Mouse (Mus musculus) midbrain, embryonic 15.5 days (tissue): ENCODE data around the gene Igsf21. TPM values are rescaled to one million over a fixed set of nuclear protein-coding genes. Genes with fewer than 3 reads are reported as not detected.

Experiments used
- ATAC-seq: fragments of 200-750 bp; cut with Nextera tagmentation; replicated peaks from 2 replicates; pipeline ENCODE4 v1.8.0; 2017; ENCODE audit warnings: moderate TSS enrichment
- H3K27ac ChIP-seq: fragments of 300-500 bp; sonication (generic); 2 replicates; pipeline ENCODE4 v1.5.1; 2015; ENCODE audit warnings: mild to moderate bottlenecking, inconsistent platforms
- H3K27me3 ChIP-seq: fragments of 300-500 bp; sonication (generic); replicated peaks from 2 replicates; pipeline ENCODE4 v1.6.1; 2015; ENCODE audit warnings: inconsistent platforms
- H3K36me3 ChIP-seq: fragments of 300-500 bp; sonication (generic); replicated peaks from 2 replicates; pipeline ENCODE4 v1.6.1; 2015; ENCODE audit warnings: inconsistent platforms
- H3K4me1 ChIP-seq: fragments of 300-500 bp; sonication (generic); 2 replicates; pipeline ENCODE4 v1.6.1; 2015; ENCODE audit warnings: inconsistent platforms
- H3K4me2 ChIP-seq: fragments of 300-500 bp; sonication (generic); 2 replicates; pipeline ENCODE4 v1.6.1; 2015; ENCODE audit warnings: inconsistent platforms, mild to moderate bottlenecking, moderate library complexity
- H3K4me3 ChIP-seq: fragments of 300-500 bp; sonication (generic); 2 replicates; pipeline ENCODE4 v1.5.1; 2015; ENCODE audit warnings: mild to moderate bottlenecking, inconsistent platforms
- H3K9ac ChIP-seq: fragments of 300-500 bp; sonication (generic); 2 replicates; pipeline ENCODE4 v1.6.1; 2015; ENCODE audit warnings: mild to moderate bottlenecking, inconsistent platforms
- H3K9me3 ChIP-seq: fragments of 300-500 bp; sonication (generic); 2 replicates; pipeline ENCODE4 v1.6.1; 2016; ENCODE audit warnings: inconsistent platforms
- WGBS: fragments of 180-500 bp; shearing (Covaris S2); methylation state at CpG from one replicate; pipeline ENCODE4 v1.1.7; 2015; ENCODE audit warnings: mixed read lengths; 5-methylcytosine and 5-hydroxymethylcytosine counted together
- polyA plus RNA-seq: library from polyadenylated mRNA; unstranded; fragments of >200 nt; fragmentation: Nextera tagmentation; extraction: Ambion mirVana; gene quantifications from 2 replicates; pipeline ENCODE4 v1.2.1, GENCODE M21; 2015

The Igsf21 gene
- polyA plus RNA-seq, 1 experiment from 2014 or later, result 96.3 TPM

- H3K36me3 ChIP-seq, result no peaks in the 10 kb centered on the region
- no peak overlapping the region for H3K27ac ChIP-seq
- no peak for ATAC-seq
- H3K4me3 ChIP-seq, result no peak overlapping the region
- H3K4me2 ChIP-seq, result no peak overlapping the region
- no peaks in the 10 kb centered on the region for H3K9me3 ChIP-seq
- no peaks in the 10 kb centered on the region for H3K27me3 ChIP-seq
- H3K9ac ChIP-seq, result no peak overlapping the region
- 61% methylated on average over 13 of the region's 13 CpGs for WGBS
- peaks cover 15% of the 10 kb centered on the region for H3K4me1 ChIP-seq
Observed at GRCm38 (mm10) chr4:140173746-140174399, 72.7 kb downstream of the Igsf21 start.

- WGBS, result 45% methylated on average over 12 of the region's 12 CpGs
- no peak for ATAC-seq
- no peaks in the 10 kb centered on the region for H3K9me3 ChIP-seq
- H3K4me2 ChIP-seq, result no peak overlapping the region
- no peak overlapping the region for H3K27ac ChIP-seq
- H3K4me1 ChIP-seq, result peaks cover 14% of the 10 kb centered on the region
- no peak overlapping the region for H3K4me3 ChIP-seq
- H3K36me3 ChIP-seq, result no peaks in the 10 kb centered on the region
- H3K9ac ChIP-seq, result no peak overlapping the region
- no peaks in the 10 kb centered on the region for H3K27me3 ChIP-seq
Observed at GRCm38 (mm10) chr4:140173084-140173483, 73.5 kb downstream of the Igsf21 start.

- Histone ChIP-seq H3K36me3 (no peaks in the 10 kb centered on the region), H3K27me3 (no peaks in the 10 kb centered on the region), H3K4me3 (no peak overlapping the region), H3K9me3 (no peaks in the 10 kb centered on the region), H3K9ac (no peak overlapping the region), H3K27ac (no peak overlapping the region), H3K4me1 (peaks cover 14% of the 10 kb centered on the region), H3K4me2 (no peak overlapping the region)
- 63% methylated on average over 1 of the region's 1 CpGs for WGBS
- no peak for ATAC-seq
Observed at GRCm38 (mm10) chr4:140171917-140172316, 74.7 kb downstream of the Igsf21 start.

- Histone ChIP-seq H3K4me3 (no peak overlapping the region), H3K9ac (no peak overlapping the region), H3K4me1 (peaks cover 14% of the 10 kb centered on the region), H3K27me3 (no peaks in the 10 kb centered on the region), H3K9me3 (no peaks in the 10 kb centered on the region), H3K27ac (no peak overlapping the region), H3K4me2 (no peak overlapping the region), H3K36me3 (no peaks in the 10 kb centered on the region)
- ATAC-seq, result no peak
Observed at GRCm38 (mm10) chr4:140171189-140171588, 75.4 kb downstream of the Igsf21 start.

- Histone ChIP-seq H3K36me3 (no peaks in the 10 kb centered on the region), H3K4me1 (no peaks in the 10 kb centered on the region), H3K9me3 (no peaks in the 10 kb centered on the region), H3K4me2 (no peak overlapping the region), H3K27me3 (no peaks in the 10 kb centered on the region), H3K4me3 (no peak overlapping the region), H3K9ac (no peak overlapping the region), H3K27ac (no peak overlapping the region)
- WGBS, result 82% methylated on average over 7 of the region's 7 CpGs
- no peak for ATAC-seq
Observed at GRCm38 (mm10) chr4:140165851-140166250, 80.7 kb downstream of the Igsf21 start.

- no peaks in the 10 kb centered on the region for H3K27me3 ChIP-seq
- H3K4me1 ChIP-seq, result no peaks in the 10 kb centered on the region
- no peak overlapping the region for H3K9ac ChIP-seq
- no peaks in the 10 kb centered on the region for H3K36me3 ChIP-seq
- H3K4me3 ChIP-seq, result no peak overlapping the region
- WGBS, result 74% methylated on average over 9 of the region's 9 CpGs
- no peak overlapping the region for H3K27ac ChIP-seq
- ATAC-seq, result no peak
- no peak overlapping the region for H3K4me2 ChIP-seq
- H3K9me3 ChIP-seq, result no peaks in the 10 kb centered on the region
Observed at GRCm38 (mm10) chr4:140164662-140165061, 81.9 kb downstream of the Igsf21 start.

GRCm38 (mm10) chr4:140159617-140160016 lies 87.0 kb downstream of the Igsf21 start:
- no peaks in the 10 kb centered on the region for H3K36me3 ChIP-seq
- no peaks in the 10 kb centered on the region for H3K9me3 ChIP-seq
- 43% methylated on average over 3 of the region's 3 CpGs for WGBS
- ATAC-seq, result no peak
- peaks cover 11% of the 10 kb centered on the region for H3K4me1 ChIP-seq
- no peak overlapping the region for H3K4me2 ChIP-seq
- no peak overlapping the region for H3K27ac ChIP-seq
- no peak overlapping the region for H3K9ac ChIP-seq
- no peaks in the 10 kb centered on the region for H3K27me3 ChIP-seq
- H3K4me3 ChIP-seq, result no peak overlapping the region

- H3K36me3 ChIP-seq, result no peaks in the 10 kb centered on the region
- H3K9ac ChIP-seq, result no peak overlapping the region
- peaks cover 16% of the 10 kb centered on the region for H3K4me1 ChIP-seq
- no peak overlapping the region for H3K4me2 ChIP-seq
- no peak overlapping the region for H3K4me3 ChIP-seq
- no peaks in the 10 kb centered on the region for H3K9me3 ChIP-seq
- WGBS, result 31% methylated on average over 5 of the region's 5 CpGs
- no peaks in the 10 kb centered on the region for H3K27me3 ChIP-seq
- peak overlapping the region; percentile 70 for H3K27ac ChIP-seq
- peak; percentile 59 for ATAC-seq
Observed at GRCm38 (mm10) chr4:140154899-140155463, 91.6 kb downstream of the Igsf21 start.

- Histone ChIP-seq H3K36me3 (no peaks in the 10 kb centered on the region), H3K4me3 (no peak overlapping the region), H3K27me3 (no peaks in the 10 kb centered on the region), H3K9me3 (no peaks in the 10 kb centered on the region), H3K9ac (no peak overlapping the region), H3K4me1 (peaks cover 16% of the 10 kb centered on the region), H3K4me2 (no peak overlapping the region), H3K27ac (peak overlapping the region; percentile 70)
- ATAC-seq, result peak; percentile 81
- 19% methylated on average over 5 of the region's 5 CpGs for WGBS
Observed at GRCm38 (mm10) chr4:140154484-140154883, 92.1 kb downstream of the Igsf21 start.

- ATAC-seq, result no peak; the same call in 1 of the 2 replicates
Observed at GRCm38 (mm10) chr4:140153711-140154114, 92.9 kb downstream of the Igsf21 start.

GRCm38 (mm10) chr4:140153101-140153500 lies 93.5 kb downstream of the Igsf21 start:
- Histone ChIP-seq H3K4me3 (no peak overlapping the region), H3K9me3 (no peaks in the 10 kb centered on the region), H3K9ac (no peak overlapping the region), H3K27me3 (no peaks in the 10 kb centered on the region), H3K4me2 (no peak overlapping the region), H3K27ac (0 out of 2 replicates have a peak overlapping the region, but pooled peaks have one; percentile 70), H3K36me3 (no peaks in the 10 kb centered on the region), H3K4me1 (peaks cover 18% of the 10 kb centered on the region)
- ATAC-seq, result no peak
- WGBS, result 38% methylated on average over 7 of the region's 7 CpGs

More at GRCm38 (mm10) chr4:140153711-140154114, 92.9 kb downstream of the Igsf21 start:
- H3K4me1 ChIP-seq, result peaks cover 16% of the 10 kb centered on the region
- no peaks in the 10 kb centered on the region for H3K9me3 ChIP-seq
- WGBS, result 56% methylated on average over 9 of the region's 9 CpGs
- no peaks in the 10 kb centered on the region for H3K27me3 ChIP-seq
- H3K4me3 ChIP-seq, result no peak overlapping the region
- no peak overlapping the region for H3K4me2 ChIP-seq
- H3K27ac ChIP-seq, result peak overlapping the region; percentile 70; the same call in 1 of the 2 replicates
- no peaks in the 10 kb centered on the region for H3K36me3 ChIP-seq
- no peak overlapping the region for H3K9ac ChIP-seq

GRCm38 (mm10) chr4:140149706-140150105 lies 96.9 kb downstream of the Igsf21 start:
- H3K4me3 ChIP-seq, result no peak overlapping the region

More at GRCm38 (mm10) chr4:140149706-140150105, 96.9 kb downstream of the Igsf21 start:
- H3K9me3 ChIP-seq, result no peaks in the 10 kb centered on the region
- no peak for ATAC-seq
- no peaks in the 10 kb centered on the region for H3K36me3 ChIP-seq
- no peak overlapping the region for H3K4me2 ChIP-seq
- H3K27me3 ChIP-seq, result no peaks in the 10 kb centered on the region
- no peak overlapping the region for H3K27ac ChIP-seq
- 87% methylated on average over 8 of the region's 8 CpGs for WGBS
- peaks cover 16% of the 10 kb centered on the region for H3K4me1 ChIP-seq
- H3K9ac ChIP-seq, result no peak overlapping the region
